Mouse (Mus musculus): Measurements from ENCODE around the gene Caln1.

Gene Caln1

DNA sequence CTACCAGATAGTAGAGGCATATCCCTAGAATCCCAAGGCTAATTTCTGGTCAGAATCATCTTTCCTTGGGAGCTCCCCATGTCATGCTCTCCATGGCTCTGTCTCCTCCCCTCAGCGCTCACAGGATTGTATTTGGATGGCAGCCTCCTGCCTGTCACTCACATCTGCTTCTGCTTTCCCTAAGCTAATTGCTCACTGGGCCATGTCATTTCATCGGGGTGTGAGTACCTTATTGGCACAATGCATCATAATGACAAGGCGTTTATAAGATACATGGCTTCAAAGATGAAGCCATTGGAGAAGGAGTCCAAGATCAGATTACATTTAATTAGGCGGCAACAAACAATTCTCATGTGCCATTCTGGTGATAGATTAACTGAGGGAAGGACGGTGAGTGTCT, 522.5 kb downstream of the Caln1 start:
- Histone ChIP-seq H3K36me3 (ENCODE audit: insufficient read depth, low read length) (no peaks in the 10 kb centered on the region), H3K4me1 (replicated peaks; ENCODE audit: low read depth, low read length) (no peaks in the 10 kb centered on the region; the same call in 1 of the 2 replicates), H3K27me3 (ENCODE audit: insufficient read depth, low read length) (no peaks in the 10 kb centered on the region), H3K4me3 (replicated peaks; ENCODE audit: low read length) (no peak overlapping the region), H3K9me3 (ENCODE audit: low read length) (no peaks in the 10 kb centered on the region)
- TF ChIP-seq NANOG (IDR thresholded peaks at IDR 0.05; ENCODE audit: borderline replicate concordance, low read length) (no peak), POU5F1 (IDR thresholded peaks at IDR 0.05; ENCODE audit: borderline replicate concordance, low read length) (no peak), CTCF (conservative IDR thresholded peaks at IDR 0.05; ENCODE audit: low read length) (no peak)

- Histone ChIP-seq H3K4me1 (replicated peaks; ENCODE audit: low read depth, low read length) (no peaks in the 10 kb centered on the region; the same call in 1 of the 2 replicates), H3K9me3 (ENCODE audit: low read length) (no peaks in the 10 kb centered on the region), H3K36me3 (ENCODE audit: insufficient read depth, low read length) (no peaks in the 10 kb centered on the region), H3K27me3 (ENCODE audit: insufficient read depth, low read length) (no peaks in the 10 kb centered on the region), H3K4me3 (replicated peaks; ENCODE audit: low read length) (no peak overlapping the region)
- TF ChIP-seq NANOG (IDR thresholded peaks at IDR 0.05; ENCODE audit: borderline replicate concordance, low read length) (no peak), CTCF (conservative IDR thresholded peaks at IDR 0.05; ENCODE audit: low read length) (peak; percentile 89), POU5F1 (IDR thresholded peaks at IDR 0.05; ENCODE audit: borderline replicate concordance, low read length) (no peak)
Measured at GRCm38 (mm10) chr5:130895991-130896390, 526.7 kb downstream of the Caln1 start.

Data from E14TG2a.4 (cell line).